Mouse (Mus musculus) adipocyte (in vitro differentiated cells): ENCODE measurements around the gene Slc25a10.
A peak's percentile ranks its signal among the peaks of the same experiment; 100 is the strongest.

Experiments
- DNase-seq: peaks from one replicate; pipeline ENCODE4 v3.0.0-alpha.2; 2016; ENCODE audit warnings: low spot score

Slc25a10 gene

DNA sequence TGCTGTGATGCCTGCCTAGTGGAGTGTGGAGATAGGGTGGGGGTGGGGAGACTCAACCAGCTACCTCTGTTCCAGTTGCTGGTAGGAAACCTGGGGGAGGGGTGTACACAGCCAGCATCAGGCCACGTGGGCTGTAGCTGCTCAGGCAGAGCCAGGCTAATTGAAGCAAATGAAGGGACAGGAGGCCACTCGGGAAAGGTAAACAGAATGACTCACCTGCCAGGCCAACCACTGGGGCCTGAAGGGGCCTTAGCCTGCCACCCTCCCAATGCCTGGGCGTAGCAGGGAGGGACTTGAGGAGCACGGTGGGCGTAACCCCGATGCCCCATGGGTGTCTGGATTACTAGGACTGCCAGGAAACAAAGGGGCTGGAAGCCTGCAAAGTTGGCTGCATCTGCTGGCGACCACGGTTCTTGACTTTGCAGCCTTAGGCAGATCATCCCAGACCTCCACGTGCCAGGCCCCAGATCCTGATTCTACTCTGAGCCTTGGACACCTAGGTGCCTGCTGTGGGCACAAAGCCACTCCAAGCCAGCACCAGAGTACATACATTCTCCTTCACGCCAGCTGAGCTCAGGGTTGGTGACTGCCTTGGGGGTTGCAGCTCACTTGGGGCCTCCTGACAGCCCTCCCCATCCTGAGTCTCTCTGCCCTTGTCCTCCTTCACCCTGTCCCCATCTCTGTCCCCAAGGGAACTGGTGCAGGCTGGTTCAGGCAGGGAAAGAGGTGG lies 47.8 kb downstream of the Slc25a10 start:
- DNase-seq, result no peak

DNA sequence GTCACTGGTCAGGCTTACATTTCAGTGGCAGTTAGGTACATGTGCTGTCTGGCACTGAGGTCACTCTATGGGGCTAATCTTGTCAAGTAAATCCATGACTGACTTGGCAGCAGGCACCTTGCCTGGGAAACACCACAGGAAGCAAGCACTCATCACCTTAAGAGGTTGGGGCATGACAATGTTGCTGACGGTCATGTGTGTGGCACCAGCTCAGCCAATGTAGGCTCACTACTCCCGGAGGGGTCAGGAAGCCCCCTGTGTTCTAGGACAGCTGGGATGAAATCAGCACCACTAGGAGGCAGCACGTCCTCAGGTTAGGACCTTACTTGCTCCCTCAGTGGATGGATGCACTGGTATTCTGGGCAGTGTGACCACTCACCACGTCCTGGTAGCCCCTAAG lies 50.3 kb downstream of the Slc25a10 start:
- DNase-seq, result no peak

- DNase-seq, result peak; percentile 45
Observed at GRCm38 (mm10) chr11:120542376-120542775, 50.7 kb downstream of the Slc25a10 start.

DNA sequence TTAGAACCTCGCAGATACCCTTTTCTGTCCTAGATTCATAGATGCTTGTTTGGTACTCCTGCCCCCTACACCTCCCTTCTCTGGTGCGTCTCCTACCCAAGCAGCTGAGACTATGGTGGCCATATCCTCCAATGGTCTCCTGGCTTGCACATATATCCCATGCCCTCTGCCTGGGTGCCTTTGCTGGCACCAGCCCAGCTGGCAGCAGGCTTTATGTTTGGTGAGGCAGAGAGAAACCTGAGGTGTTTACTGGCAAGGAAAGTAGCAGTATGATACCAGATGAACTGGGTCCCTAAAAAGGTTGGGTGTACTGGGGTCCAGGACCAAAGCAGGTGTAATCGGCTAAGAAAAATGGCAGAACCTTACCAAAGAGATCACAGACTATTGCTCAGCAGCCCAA lies 54.3 kb downstream of the Slc25a10 start:
- DNase-seq, result no peak

GRCm38 (mm10) chr11:120547469-120547868 lies 55.8 kb downstream of the Slc25a10 start:
- DNase-seq, result peak; percentile 42

GRCm38 (mm10) chr11:120548214-120548613 lies 56.6 kb downstream of the Slc25a10 start:
- DNase-seq, result no peak

DNA sequence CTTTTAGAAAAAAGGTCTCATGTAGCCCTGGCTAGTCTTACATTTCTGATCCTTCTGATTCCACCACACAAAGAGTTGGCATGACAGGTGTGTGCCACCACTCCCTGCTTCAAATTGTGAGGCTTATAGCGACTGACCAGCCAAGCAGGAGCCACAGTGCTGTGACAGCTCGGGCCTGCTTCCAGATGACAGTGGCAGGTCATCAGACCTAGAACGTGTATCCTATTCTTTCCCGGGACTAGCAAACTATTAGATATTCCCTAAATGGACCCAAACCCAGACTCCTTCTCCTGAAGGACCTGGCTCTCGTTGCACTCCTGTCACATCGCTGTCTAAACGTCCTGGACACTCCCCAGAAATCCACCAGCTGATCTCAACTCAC lies 57.1 kb downstream of the Slc25a10 start:
- DNase-seq, result no peak
